Mouse (Mus musculus) left cerebral cortex, adult 2 months (tissue): Measurements from ENCODE around the gene Trmt61a. TPM values are rescaled to one million over a fixed set of nuclear protein-coding genes. Genes with fewer than 3 reads are reported as not detected.
"Not testable (repeated sequence)": the region's sequence is repeated elsewhere in the genome, so short reads cannot be mapped to it uniquely, and the experiment has no call there.

Experiments used
- DNase-seq, 2 experiments: peaks; one replicate each; pipeline ENCODE4 v3.0.0; 2021 to 2022; ENCODE audit warnings: low spot score in 2 of 2, mixed read lengths in 1 of 2; ENCODE audit errors: extremely low spot score in 1 of 2
- H3K27ac ChIP-seq: fragments of 200-600 bp; 2 replicates; pipeline ENCODE4 v1.8.1; 2022
- H3K4me3 ChIP-seq: fragments of 200-600 bp; 2 replicates; pipeline ENCODE4 v1.8.1; 2022
- CTCF ChIP-seq: fragments of 200-600 bp; IDR thresholded peaks from 2 replicates; pipeline ENCODE4 v1.8.1; 2022; ENCODE audit warnings: antibody characterized with exemption, mild to moderate bottlenecking, moderate library complexity
- intact Hi-C: fragments of 180-260 bp; cut with DNase I; formaldehyde crosslinking; loops from one replicate; pipeline ENCODE4 v1.15.1; 2025
- total RNA-seq, 2 experiments: library from RNA; stranded (reverse); gene quantifications; 2 replicates each; pipeline ENCODE4 v1.2.3; 2021

The Trmt61a gene
- total RNA-seq, 2 experiments from 2014 or later: 18.9 to 20.2 TPM

DNA sequence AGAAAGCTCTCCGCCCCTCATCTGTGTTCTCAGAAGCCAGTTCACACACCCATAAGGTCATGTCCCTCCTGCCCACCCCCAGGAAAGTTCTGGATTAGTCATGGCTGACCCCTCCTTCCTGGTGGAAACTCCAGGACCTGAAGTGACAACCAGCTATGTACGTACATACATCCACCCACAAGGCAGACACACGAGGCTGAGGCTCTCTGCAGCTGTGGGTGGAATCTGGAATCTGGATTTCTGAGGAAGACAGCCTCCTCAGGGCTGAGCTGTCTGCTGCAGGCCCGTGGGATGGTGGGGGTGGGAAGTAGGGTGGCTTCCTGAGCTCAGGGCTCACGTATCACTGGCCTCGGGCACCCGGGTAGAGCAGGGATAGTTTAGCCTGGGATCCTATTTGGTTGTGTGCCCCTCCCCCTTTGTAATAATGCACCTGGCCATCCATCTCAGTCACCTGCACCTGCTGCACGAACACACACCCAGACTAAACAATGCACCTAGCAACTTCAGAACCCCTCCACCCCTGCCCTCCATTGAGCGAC, 23.1 kb downstream of the Trmt61a start:
- intact Hi-C loops: no loop called here
- H3K4me3 ChIP-seq: no peak overlapping the region
- peak overlapping the region; percentile 82 for H3K27ac ChIP-seq
- peak in 1 of 2 experiments; percentile 60 for DNase-seq
- TF ChIP-seq CTCF: no peak

DNA sequence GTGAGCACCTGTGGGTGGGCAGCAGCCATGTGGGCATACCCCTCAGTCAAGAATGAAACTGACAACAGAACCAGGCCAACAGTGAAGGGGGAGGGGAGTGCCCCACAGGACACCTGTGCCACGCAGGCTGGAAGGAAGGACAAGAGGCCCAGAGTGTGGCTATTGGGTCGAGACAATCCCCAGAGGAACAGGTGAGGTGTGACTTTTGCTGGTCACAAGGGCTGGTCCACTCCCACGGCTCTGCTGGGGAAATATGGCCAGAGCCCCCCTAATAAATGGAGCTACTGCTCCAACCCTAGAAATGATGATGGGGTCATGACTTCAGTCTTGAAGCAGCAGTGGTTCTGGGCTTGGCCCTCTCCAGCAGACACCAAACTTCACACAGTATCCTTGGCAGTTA, 25.4 kb downstream of the Trmt61a start:
- H3K27ac ChIP-seq: no peak overlapping the region
- DNase-seq: no peak
- intact Hi-C loops: no loop called here
- no peak overlapping the region for H3K4me3 ChIP-seq
- TF ChIP-seq CTCF: no peak

DNA sequence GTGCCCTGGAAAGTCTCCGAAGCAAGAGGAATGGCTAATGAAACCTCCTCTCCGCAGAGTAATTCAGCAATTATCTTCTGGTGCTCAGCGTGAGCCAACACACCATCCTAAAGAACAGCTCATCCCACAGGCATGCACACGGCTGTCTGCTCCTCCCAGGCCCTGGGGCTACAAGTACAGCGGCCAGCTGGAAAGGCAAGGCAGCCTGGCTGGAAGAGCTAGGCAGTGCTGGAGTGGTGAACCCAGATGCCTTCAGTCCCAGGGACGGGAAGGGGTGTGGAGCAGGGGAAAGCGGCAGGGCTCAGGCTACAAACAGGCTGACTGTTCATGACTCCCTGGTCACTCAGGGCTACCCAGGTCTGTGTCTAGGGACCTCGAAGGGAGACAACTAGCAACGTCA, 26.7 kb downstream of the Trmt61a start:
- intact Hi-C loops: no loop called here
- no peak for DNase-seq
- Histone ChIP-seq H3K27ac (peak overlapping the region; percentile 73), H3K4me3 (no peak overlapping the region)
- TF ChIP-seq CTCF: no peak

DNA sequence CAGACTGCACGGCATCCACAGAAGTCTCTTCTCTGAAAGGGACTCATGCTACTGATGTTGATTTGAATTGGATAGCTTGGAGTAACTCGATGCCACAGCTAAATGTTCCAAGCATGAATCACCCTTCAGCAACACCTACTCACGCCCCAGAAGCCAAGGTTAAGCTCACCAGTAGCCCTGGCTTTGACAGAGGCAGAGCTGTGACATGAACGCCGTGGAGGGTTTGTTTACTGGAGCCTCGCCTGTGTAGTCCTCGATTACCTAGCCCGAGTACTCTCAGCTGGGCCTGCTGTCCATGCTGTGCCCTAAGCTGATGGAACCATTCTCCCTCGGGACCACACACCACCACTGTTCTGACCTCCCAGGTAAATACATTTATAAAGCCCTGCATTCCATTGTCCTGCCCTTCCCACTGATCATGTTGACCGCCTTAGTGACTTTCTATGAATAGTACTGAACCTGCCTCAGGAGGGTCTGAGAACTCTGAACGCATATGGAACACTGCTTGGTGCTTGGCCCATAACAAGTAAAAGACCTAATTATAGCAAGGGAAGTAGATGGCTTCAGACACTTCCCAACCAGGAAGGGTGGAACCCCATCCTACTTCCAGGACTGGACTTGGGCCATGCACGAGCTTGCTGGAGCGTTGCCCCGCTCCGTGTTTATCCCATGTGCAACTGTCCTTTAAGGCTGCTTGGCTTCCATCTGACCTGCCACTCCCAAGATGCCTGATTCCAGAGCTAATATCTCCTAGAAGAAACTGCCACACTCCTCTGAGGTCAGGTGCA, 27.5 kb downstream of the Trmt61a start:
- intact Hi-C loops: no loop called here
- no peak for TF ChIP-seq CTCF
- no peak for DNase-seq
- H3K4me3 ChIP-seq: no peak overlapping the region
- H3K27ac ChIP-seq: peak overlapping the region; percentile 73

DNA sequence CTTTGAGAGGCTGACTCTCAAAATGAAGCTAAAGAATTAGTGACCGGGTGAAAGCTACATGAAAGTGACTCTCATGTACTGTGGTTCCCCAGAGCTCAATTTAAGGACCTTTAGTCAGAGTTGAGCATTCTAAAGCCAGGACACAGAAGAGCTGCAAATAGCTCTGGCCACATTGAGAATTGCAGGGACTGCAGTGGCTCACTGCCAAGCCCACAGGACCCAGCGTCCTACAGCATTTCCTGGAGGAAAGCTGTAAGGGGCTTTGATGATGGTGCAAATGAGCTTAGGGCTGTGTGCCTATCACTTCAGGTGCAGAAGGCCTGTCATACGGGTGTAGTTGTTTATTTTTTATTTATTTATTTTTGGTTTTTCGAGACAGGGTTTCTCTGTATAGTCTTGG, 30.3 kb downstream of the Trmt61a start:
- TF ChIP-seq CTCF: peak; percentile 1; the same call in 1 of the 2 replicates
- no peak for DNase-seq
- peak overlapping the region; percentile 62 for H3K27ac ChIP-seq
- H3K4me3 ChIP-seq: no peak overlapping the region
- intact Hi-C loops: no loop called here

DNA sequence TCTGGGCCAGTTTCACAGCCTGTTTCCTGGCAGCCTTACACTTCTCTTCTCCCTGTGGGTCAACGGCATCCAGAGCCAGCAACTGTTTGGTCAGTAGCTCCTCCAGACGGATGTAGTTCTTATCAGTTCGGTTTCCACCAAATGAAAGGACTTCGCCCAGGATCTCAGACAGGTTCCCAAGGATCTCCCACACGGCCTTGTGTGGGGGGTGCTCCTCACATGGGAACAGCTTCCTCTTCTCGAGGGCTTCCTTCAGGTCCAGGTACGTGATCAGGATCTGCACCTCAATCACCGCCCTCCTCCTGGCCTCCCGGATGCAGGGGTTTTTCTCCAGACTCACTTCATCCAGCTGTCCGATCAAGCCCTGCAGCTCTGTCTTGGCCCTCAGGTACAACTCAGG, 32.2 kb downstream of the Trmt61a start:
- no peak for DNase-seq
- intact Hi-C loops: loop anchor here (5.0 kb wide), 1 partner anchor 43 kb away; no protein-coding TSS in a partner anchor
- no peak for TF ChIP-seq CTCF
- Histone ChIP-seq H3K4me3 (no peak overlapping the region), H3K27ac (no peak overlapping the region)

DNA sequence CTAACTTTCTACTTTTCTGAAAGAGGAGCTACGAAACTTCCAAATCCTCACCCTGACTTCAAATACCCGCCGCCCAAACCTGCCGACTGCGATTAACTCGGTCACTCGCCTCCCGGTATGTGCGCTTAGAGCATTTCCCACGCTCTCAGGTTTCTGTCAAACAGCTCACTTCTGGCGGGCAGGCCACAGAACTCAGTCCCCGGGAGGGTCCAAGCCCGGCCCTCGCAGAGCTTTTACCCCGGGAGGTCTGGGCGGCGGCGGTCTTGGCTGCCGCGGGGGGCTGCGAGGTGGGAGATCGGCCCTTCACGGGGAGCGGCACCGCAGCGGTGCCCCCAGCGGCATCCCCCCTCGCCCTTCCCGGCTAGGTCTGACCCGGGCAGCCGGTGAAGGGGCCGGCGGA, 34.6 kb downstream of the Trmt61a start:
- Histone ChIP-seq H3K4me3 (peak overlapping the region; percentile 79), H3K27ac (peak overlapping the region; percentile 87)
- no peak for TF ChIP-seq CTCF
- no peak for DNase-seq
- intact Hi-C loops: loop anchor here (5.0 kb wide), 1 partner anchor 45 kb away; no protein-coding TSS in a partner anchor

DNA sequence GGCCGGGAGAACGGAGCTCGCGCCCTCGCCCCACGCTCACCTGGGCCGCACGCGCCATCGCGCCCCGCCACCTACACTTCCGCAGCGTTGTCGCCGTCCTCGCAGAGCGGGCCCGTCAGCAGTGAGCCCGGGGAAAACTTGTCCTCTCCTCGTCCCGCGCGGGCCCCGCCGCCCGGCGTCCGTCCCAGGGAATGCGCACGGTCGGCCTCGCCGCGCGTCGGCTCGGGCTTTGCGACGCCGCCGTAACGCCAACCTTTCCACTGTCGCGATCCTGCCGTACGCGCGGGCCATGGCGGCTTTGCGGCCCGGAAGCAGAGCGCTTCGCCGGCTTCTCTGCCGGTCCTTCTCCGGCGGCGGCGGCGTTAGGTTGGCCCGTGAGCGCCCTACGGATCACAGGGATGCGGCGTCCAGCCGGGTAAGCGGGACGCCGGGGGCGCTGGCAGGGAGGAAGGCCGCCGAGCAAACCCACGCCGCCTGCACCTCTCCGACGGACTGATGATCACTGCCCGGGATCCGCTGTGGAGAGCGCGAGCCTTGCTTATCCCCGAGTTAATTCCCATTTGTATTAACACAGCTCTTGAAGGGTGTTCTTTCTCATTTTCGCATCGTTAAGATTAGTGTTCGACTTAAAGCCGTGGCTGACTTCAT, 35.2 kb downstream of the Trmt61a start, which contains the start of the genes Bag5 and Apopt1:
TSS of gene Bag5 (minus strand) at position 254 of the 648 bp plus-strand sequence.
TSS of gene Apopt1 (plus strand) at position 258 of the 648 bp plus-strand sequence.
- Histone ChIP-seq H3K4me3 (peak within 1 kb of the TSS; percentile 79), H3K27ac (peak within 1 kb of the TSS; percentile 87)
- peak; percentile 49 for TF ChIP-seq CTCF
- intact Hi-C loops: loop anchor here (5.0 kb wide), 1 partner anchor 46 kb away; no protein-coding TSS in a partner anchor
- DNase-seq: peak; percentile 91 to 92

DNA sequence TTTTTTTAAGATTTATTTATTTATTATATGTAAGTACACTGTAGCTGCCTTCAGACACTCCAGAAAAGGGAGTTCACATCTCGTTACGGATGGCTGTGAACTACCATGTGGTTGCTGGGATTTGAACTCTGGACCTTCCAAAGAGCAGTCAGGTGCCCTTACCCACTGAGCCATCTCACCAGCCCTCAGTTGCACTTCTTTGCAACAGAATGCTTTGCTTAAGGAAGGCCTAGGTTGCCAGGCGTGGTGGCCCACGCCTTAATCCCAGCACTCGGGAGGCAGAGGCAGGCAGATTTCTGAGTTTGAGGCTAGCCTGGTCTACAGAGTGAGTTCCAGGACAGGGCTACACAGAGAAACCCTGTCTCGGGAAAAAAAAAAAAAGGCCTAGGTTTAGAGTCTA, 36.0 kb downstream of the Trmt61a start:
- intact Hi-C loops: loop anchor here (5.0 kb wide), 1 partner anchor 47 kb away; no protein-coding TSS in a partner anchor

DNA sequence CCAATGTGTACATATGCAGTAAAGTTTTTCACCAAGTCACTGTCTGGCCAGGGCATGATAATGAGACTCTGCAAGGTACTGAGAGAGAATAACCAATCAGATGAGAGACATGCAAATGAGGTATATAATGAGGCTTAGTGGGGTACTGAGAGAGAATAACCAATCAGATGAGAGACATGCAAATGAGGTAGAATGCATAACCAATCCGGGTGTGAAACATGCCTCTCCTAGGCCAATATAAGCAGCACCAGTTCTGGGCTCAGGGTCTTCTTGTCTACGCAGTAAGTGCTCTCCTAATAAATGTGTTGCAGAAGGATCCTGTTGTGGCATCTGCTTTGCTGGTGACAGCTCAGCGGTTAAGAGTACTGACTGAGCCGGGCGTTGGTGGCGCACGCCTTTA, 38.6 kb downstream of the Trmt61a start:
- H3K4me3 ChIP-seq: no peak overlapping the region
- intact Hi-C loops: no loop called here
- no peak for DNase-seq
- TF ChIP-seq CTCF: no peak
- no peak overlapping the region for H3K27ac ChIP-seq

More for the DNA sequence above, 36.0 kb downstream of the Trmt61a start:
- not testable (repeated sequence) for H3K27ac ChIP-seq, DNase-seq
- peak overlapping the region; percentile 79 for H3K4me3 ChIP-seq

DNA sequence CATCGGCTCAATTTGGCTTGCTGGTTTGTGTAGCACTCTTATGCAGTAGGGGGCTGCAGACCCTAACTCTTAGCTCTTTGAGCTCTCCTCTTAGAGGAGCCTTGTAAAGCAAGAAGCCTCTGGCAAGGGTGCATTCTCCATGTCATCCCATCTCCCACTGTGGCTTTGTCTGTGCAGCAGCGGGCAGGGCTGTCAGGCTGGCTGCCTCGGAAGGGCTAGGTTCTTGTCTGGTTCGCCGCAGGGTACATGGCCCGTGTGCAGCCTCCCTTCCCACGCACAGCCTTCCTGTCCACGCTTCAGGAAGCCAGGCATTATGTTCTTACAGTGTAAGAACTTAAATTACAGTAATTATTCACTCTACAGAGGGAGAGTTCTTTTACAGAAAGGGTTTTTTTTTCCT, 40.8 kb downstream of the Trmt61a start:
- TF ChIP-seq CTCF: no peak
- H3K4me3 ChIP-seq: no peak overlapping the region
- DNase-seq: no peak
- H3K27ac ChIP-seq: peak overlapping the region; percentile 77
- intact Hi-C loops: no loop called here

DNA sequence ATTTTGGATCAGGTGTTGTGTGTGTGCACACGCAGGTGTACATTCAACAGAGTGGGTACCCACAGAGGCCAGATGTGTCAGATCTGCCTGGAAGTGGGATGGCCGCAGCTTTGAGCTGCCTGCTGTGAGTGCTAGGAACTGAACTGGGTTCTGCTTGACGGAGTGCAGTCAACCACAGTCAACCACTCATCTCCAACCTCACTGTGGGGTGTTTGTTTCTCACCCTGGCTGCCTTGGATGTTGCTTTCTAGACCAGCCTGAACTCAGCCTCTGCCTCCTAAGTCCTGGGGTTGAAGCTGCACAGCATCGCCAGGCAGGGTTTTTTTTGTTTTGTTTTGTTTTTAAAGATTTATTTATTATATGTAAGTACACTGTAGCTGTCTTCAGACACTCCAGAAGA, 42.3 kb downstream of the Trmt61a start:
- TF ChIP-seq CTCF: no peak
- Histone ChIP-seq H3K4me3 (no peak overlapping the region), H3K27ac (no peak overlapping the region)
- intact Hi-C loops: no loop called here
- no peak for DNase-seq
